Mouse (Mus musculus) lung, adult 18-20 months (tissue): Measurements from ENCODE around the gene Ddx50.

ENCODE experiments used
- DNase-seq, 2 experiments: peaks; one replicate each; pipeline ENCODE4 v3.0.0; 2022; ENCODE audit warnings: mixed read lengths in 2 of 2

The Ddx50 gene

GRCm38 (mm10) chr10:62650881-62651810 is at the start of gene Ddx50:
Gene Ddx50 (minus strand): TSS chr10:62651218.
- DNase-seq, result peak; percentile 99

DNA sequence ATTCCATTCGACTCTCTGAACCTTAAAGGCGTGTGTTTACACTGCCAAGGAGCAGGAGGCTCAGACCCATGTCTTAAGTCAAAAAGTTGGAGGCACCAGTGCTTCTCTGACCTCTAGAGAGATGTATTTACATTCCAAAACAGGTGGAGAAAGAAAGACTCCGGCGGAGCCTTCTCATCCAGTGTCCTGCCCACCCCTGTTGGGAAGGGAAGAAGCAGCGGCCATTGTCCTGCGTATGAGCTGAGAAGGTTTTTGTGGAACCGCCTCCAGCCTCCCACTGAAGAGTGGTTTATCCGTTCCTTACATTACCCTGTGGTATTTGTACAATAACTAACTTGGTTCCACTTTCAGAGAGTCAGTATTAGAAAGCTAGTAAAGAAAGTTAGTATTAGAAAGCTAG is 41.8 kb upstream of the Ddx50 start:
- no peak for DNase-seq

GRCm38 (mm10) chr10:62692244-62692643 is 41.2 kb upstream of the Ddx50 start:
- DNase-seq, result no peak

GRCm38 (mm10) chr10:62687032-62687674 is 36.1 kb upstream of the Ddx50 start:
- DNase-seq, result no peak

GRCm38 (mm10) chr10:62683043-62683442 is 32.0 kb upstream of the Ddx50 start:
- peak; percentile 7 to 25 for DNase-seq

- DNase-seq, result no peak
Measured at GRCm38 (mm10) chr10:62679833-62680232, 28.8 kb upstream of the Ddx50 start.

GRCm38 (mm10) chr10:62677329-62677728 is 26.3 kb upstream of the Ddx50 start:
- no peak for DNase-seq

DNA sequence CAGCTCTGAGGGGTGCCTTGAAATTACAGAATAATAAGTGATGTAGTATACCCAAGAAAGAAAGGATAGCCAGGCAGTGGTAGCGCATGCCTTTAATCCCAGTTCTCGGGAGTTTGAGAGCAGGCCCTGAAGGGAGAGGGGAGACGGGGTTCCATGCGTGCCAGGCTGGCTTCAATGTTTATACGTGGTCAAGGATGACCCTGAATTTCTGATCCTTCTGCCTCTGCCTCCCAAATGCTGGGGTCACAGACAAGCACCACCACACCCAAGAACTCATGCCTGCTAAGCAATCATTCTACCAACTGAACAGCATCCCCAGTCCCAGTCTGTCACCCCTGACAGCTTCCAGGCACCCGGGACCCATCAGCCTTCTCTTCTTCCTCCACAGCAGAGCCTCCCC is 25.2 kb upstream of the Ddx50 start:
- no peak for DNase-seq

- peak in 1 of 2 experiments; percentile 9 for DNase-seq
Measured at GRCm38 (mm10) chr10:62672359-62672758, 21.3 kb upstream of the Ddx50 start.

- peak in 1 of 2 experiments; percentile 10 for DNase-seq
Measured at GRCm38 (mm10) chr10:62669245-62669644, 18.2 kb upstream of the Ddx50 start.

- no peak for DNase-seq
Measured at GRCm38 (mm10) chr10:62668463-62668862, 17.4 kb upstream of the Ddx50 start.

DNA sequence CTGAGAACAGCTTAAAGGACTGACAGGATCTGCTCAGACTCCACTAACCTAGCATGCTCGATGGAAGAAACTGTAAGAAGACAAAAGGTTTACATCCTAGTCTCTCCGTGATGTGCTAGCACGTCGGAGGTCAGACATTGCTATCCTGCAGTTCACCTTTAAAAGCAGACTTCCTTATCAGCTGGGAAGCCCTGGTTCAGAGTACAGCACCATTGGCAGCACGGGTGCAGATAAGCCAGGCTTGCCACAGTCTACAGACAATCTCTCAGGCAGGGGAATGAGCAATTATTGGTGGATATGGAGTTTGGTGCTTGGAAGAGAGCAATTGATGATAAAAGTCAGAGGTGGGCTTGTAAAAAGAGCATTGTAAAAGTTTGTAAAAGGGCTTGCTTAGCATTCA is 17.0 kb upstream of the Ddx50 start:
- no peak for DNase-seq

DNA sequence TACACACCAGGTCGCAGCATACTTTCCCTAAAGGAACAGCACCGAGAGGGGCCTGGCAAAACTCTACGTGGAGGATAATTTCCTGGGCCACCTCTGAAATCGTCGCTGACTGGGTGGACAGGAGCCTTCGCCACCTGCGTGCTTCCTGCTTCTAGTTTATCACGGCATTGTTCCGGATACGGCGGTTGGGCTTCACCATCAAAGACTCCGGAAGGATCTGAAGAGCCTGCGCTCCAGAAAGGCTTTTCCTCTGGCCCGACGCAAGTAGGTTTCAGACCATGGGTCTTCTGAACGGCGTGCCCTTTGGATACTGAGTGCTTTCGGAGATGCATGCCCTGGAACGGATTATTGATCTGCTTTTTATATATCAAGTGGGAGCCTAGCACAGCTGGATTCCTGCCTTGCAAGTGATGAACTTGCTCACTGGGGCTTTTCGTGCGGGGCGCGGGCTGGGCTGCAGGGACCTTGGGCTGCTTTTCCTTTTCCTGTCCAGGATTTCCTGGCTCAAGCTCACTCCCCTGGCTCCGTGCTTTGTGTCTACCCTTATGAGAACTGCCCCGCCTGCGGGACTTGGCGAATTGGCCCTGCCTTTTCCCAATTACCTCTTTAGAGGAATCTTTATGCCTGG is 14.1 kb upstream of the Ddx50 start:
- DNase-seq, result peak; percentile 58 to 65

- no peak for DNase-seq
Measured at GRCm38 (mm10) chr10:62664171-62664570, 13.2 kb upstream of the Ddx50 start.

DNA sequence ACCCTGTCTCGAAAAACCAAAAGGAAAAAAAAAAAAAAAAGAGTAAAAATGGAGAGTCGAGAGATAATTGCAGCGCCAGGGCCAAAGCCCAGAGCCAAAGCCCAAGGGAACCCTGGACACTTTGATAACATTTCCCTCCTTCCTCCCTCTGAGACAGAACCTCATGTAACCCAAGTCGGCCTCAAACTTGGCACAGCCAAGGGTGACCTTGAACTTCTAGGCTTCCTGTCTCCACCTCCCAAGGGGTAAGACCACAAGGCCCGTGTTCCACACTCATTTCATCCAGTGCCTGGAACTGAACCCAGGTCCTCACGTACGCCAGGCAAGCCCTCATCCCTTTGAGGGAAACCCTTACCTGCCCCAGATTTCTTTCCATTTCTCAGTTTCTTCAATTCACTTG is 5.7 kb upstream of the Ddx50 start:
- no peak for DNase-seq

DNA sequence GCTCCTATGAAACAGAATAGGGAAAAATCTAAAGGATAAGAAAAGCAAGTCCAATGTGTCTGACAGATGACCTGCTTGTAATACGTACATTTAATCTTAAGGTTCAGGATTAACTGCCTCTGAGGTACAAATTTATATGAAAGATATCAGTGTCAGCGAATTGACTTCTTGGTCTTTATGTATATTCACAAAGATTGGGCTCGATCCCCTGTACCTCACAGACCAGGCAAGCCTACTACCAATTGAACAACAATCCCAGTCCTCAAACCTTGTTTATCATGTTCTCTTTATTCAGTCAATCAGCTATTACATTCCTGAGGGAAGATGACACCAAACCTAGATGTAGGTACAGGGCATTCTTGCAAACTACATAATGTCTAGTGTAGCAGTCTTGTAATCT is 943 bp upstream of the Ddx50 start:
- no peak for DNase-seq

DNA sequence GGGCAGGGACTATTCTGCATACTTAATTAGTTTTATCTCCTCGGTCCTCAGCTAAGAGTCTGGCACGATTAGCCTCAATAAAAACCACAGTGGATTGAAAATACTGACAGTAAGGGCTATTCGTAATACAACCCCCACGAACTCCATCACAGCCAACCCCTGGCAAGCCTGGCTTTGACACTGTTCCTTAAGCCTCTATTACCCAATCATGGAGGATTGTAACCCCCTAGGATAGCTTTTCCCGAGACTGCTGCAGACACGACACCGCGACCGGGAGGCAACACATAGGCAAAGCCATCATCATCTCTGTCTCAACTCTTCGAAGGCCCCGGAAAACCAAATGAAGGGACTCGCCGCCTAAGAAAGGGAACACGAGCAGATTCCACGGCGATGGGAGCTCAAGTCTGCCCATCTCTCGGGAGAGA is 648 bp downstream of the Ddx50 start:
- DNase-seq, result no peak

GRCm38 (mm10) chr10:62604161-62604560 is 46.9 kb downstream of the Ddx50 start:
- no peak for DNase-seq

GRCm38 (mm10) chr10:62603233-62604030 is 47.6 kb downstream of the Ddx50 start:
- DNase-seq, result no peak

DNA sequence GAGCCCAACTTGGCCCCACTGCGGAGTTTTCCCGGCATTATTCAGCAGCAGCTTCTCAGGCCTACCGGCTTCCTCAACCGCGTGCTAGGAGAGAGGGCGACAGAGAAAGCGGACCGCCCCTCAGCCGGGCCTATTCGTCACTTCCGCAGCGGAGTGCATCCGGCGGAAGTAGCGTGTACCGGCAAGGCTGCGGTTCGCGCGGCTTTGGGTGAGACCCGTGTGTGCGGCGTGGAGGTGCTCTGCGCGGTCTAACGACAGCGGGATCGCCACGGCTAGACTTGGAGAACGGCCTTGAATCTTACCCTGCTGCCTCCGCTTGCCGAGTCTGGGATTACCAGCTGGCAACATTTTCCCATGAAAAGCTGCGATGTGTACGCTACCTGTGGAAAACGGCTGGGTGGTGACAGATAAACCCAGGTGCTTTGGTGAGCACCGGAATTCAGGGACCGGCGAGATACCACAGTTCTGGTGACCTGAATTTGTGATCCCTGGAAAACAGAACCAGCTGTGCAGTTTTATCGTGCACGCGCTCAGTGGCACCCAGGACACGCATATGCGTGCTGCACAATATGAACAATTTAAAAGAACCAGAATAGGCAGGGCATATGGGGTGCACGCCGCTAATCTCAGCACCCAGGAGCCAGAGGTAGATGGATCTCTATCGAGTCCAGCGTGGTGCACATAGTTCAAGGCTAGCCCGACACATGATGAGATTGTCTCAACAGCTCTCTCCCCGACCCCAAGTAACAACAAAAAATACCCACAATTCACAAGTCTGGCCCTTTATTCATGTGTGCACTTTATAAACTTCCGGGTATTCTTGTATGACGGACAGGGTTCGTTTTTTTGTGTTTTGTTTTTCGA is 48.6 kb downstream of the Ddx50 start, which contains the start of gene Ddx21:
Ddx21 (minus strand) TSS at position 105 of the 864 bp plus-strand sequence.
- DNase-seq, result peak; percentile 90 to 92

DNA sequence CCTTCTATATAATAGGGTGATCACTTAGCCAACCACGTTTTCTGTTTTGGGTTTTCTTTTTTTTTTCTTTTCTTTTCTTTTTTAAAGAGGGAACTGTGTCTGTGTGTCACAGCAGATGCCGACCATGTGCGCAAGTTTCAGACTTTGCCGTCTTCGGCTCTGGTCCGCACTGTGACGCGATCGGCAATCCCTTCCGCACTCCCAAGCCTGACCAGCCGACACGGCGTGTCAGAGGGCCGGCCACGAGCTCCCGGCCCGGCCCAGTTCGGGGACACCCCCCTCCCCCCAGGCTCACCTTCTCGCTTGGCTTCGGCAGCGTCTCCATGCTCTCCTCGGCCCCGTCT is 49.2 kb downstream of the Ddx50 start:
- no peak for DNase-seq
